Mouse (Mus musculus) lung, embryonic 14.5 days (tissue): ENCODE results near the gene Pex12. TPM values are rescaled to one million over a fixed set of nuclear protein-coding genes. Genes with fewer than 3 reads are reported as not detected.

Experiments used
- ATAC-seq: fragments of 200-750 bp; cut with Nextera tagmentation; 2 replicates; pipeline ENCODE4 v1.8.0; 2017; ENCODE audit warnings: mild to moderate bottlenecking, moderate TSS enrichment, moderate library complexity; ENCODE audit not compliant: insufficient read depth
- DNase-seq: peaks from one replicate; pipeline ENCODE4 v3.0.0-alpha.2; 2015
- H3K27ac ChIP-seq: fragments of 300-500 bp; sonication (generic); 2 replicates; pipeline ENCODE4 v1.5.1; 2014; ENCODE audit warnings: low read depth, mild to moderate bottlenecking, moderate library complexity
- H3K27me3 ChIP-seq: fragments of 300-500 bp; sonication (generic); 2 replicates; pipeline ENCODE4 v1.6.1; 2014; ENCODE audit warnings: low read length, control low read depth; ENCODE audit not compliant: insufficient read depth
- H3K36me3 ChIP-seq: fragments of 300-500 bp; sonication (generic); 2 replicates; pipeline ENCODE4 v1.6.1; 2014; ENCODE audit warnings: control low read depth; ENCODE audit not compliant: insufficient read depth
- H3K4me1 ChIP-seq: fragments of 300-500 bp; sonication (generic); 2 replicates; pipeline ENCODE4 v1.6.1; 2014; ENCODE audit warnings: antibody characterized with exemption, control low read depth; ENCODE audit not compliant: insufficient read depth
- H3K4me2 ChIP-seq: fragments of 300-500 bp; sonication (generic); 2 replicates; pipeline ENCODE4 v1.6.1; 2014; ENCODE audit warnings: mild to moderate bottlenecking
- H3K4me3 ChIP-seq: fragments of 300-500 bp; sonication (generic); 2 replicates; pipeline ENCODE4 v1.5.1; 2014; ENCODE audit warnings: low read depth, low read length
- H3K9ac ChIP-seq: fragments of 300-500 bp; sonication (generic); 2 replicates; pipeline ENCODE4 v1.6.1; 2014
- H3K9me3 ChIP-seq: fragments of 300-500 bp; sonication (generic); 2 replicates; pipeline ENCODE4 v1.6.1; 2016; ENCODE audit warnings: low read depth, low read length, control low read depth
- CTCF ChIP-seq: IDR thresholded peaks from 2 replicates; pipeline ENCODE4 v1.5.1; 2016; ENCODE audit warnings: antibody characterized with exemption, low read depth
- WGBS: fragments of 180-500 bp; shearing (Covaris S2); extraction: QIAGEN DNeasy Blood & Tissue Kit; methylation state at CpG from one replicate; pipeline ENCODE4 v1.1.7; 2014; 5-methylcytosine and 5-hydroxymethylcytosine counted together
- polyA plus RNA-seq: library from polyadenylated mRNA; unstranded; fragments of >200 nt; fragmentation: Nextera tagmentation; extraction: Ambion mirVana; gene quantifications from 2 replicates; pipeline ENCODE4 v1.2.1, GENCODE M21; 2014

The Pex12 gene
- polyA plus RNA-seq, 1 experiment from 2014 or later: 12.8 TPM

DNA sequence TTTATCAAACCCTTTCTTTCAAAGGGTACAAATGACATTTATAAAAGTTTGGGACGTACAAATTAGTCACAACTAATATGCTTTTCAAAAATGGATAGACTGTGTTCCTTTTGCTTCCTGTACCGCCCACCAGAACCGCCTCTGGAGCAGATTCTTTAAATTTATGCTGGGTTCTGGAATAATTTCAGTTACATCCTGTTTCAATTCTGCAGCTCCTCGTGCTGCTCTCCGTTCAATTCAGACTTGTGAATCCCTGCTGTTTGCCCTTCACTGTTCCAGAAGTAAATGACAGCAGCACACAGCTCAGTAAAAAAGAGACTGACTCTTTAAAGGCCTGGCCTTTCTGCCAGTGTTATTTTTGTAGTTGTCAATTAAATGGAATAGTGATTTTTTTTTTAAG lies 10.1 kb upstream of the Pex12 start:
- Histone ChIP-seq H3K9ac (no peak overlapping the region), H3K4me1 (no peaks in the 10 kb centered on the region), H3K27ac (no peak overlapping the region), H3K4me2 (no peak overlapping the region), H3K9me3 (no peaks in the 10 kb centered on the region), H3K4me3 (no peak overlapping the region), H3K27me3 (no peaks in the 10 kb centered on the region), H3K36me3 (peaks cover 31% of the 10 kb centered on the region)
- no peak for TF ChIP-seq CTCF
- 77% methylated on average over 5 of the region's 5 CpGs for whole genome bisulfite sequencing
- no peak for DNase-seq
- no peak for ATAC-seq

DNA sequence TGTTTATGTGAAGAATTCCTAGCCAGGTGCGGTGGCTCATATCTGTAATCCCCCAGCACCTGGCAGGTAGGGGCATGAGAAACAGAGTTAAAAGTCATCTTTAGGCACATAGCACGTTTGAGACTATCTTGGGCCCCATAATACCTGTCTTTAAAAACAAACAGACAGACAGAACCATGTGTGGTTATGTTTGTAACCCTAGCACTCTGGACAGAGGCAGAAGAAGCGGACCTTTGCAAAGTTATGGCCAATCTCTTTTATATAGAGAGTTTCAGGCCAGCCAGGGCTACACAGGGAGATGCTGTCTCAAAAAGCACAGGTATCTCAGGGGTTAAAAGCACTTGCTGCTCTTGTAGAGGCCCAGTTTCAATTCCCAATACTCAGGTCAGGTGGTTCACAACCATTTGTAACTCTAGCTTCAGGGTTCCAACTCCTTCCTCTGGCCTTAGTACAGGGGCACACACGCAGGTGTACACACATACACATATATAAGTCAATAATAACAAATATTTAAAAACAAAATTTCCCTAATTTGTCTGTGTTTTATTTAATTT lies 4.4 kb upstream of the Pex12 start:
- TF ChIP-seq CTCF: no peak
- Histone ChIP-seq H3K4me1 (no peaks in the 10 kb centered on the region), H3K4me2 (no peak overlapping the region), H3K36me3 (peaks cover 11% of the 10 kb centered on the region), H3K27ac (no peak overlapping the region), H3K27me3 (no peaks in the 10 kb centered on the region), H3K4me3 (no peak overlapping the region), H3K9ac (no peak overlapping the region), H3K9me3 (no peaks in the 10 kb centered on the region)
- DNase-seq (no peak), ATAC-seq (no peak)
- 70% methylated on average over 4 of the region's 4 CpGs for WGBS

GRCm38 (mm10) chr11:83304485-83304884 lies 2.1 kb upstream of the Pex12 start:
- Histone ChIP-seq H3K4me1 (no peaks in the 10 kb centered on the region), H3K4me2 (peak overlapping the region; percentile 70), H3K9me3 (no peaks in the 10 kb centered on the region), H3K27ac (no peak overlapping the region), H3K9ac (no peak overlapping the region), H3K36me3 (peaks cover 8% of the 10 kb centered on the region), H3K4me3 (no peak overlapping the region), H3K27me3 (no peaks in the 10 kb centered on the region)
- WGBS: 86% methylated on average over 2 of the region's 2 CpGs
- TF ChIP-seq CTCF: no peak
- DNase-seq: no peak
- no peak for ATAC-seq

DNA sequence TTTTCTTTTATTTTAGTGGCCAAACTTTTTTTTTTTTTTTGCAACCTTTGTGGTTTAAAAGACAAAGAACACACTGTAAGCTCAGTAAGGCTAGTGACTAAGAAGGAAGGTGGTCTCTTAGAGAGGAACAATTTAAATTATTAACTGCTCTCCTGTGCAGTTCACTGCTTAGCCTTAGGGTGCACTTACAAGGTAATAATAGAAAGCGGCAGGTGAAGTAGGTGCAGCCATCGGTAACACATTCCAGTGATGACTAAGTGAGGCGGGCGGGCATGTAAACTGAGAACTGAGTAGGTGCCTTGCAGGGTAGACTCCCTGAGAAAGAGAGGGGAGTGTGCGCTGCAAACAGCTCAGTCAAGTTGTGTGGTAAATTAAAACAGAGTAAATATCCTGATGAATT lies 1.4 kb upstream of the Pex12 start:
- peaks cover 5% of the 10 kb centered on the region for H3K36me3 ChIP-seq
- no peak overlapping the region for H3K27ac ChIP-seq
- no peaks in the 10 kb centered on the region for H3K4me1 ChIP-seq
- 47% methylated on average over 5 of the region's 5 CpGs for WGBS
- H3K4me2 ChIP-seq: peak overlapping the region; percentile 70
- ATAC-seq (no peak), DNase-seq (peak; percentile 39)
- no peaks in the 10 kb centered on the region for H3K9me3 ChIP-seq
- H3K4me3 ChIP-seq: peak overlapping the region; percentile 90
- no peaks in the 10 kb centered on the region for H3K27me3 ChIP-seq
- peak; percentile 28; the same call in 1 of the 2 replicates for TF ChIP-seq CTCF
- peak overlapping the region; percentile 93; the same call in 1 of the 2 replicates for H3K9ac ChIP-seq

DNA sequence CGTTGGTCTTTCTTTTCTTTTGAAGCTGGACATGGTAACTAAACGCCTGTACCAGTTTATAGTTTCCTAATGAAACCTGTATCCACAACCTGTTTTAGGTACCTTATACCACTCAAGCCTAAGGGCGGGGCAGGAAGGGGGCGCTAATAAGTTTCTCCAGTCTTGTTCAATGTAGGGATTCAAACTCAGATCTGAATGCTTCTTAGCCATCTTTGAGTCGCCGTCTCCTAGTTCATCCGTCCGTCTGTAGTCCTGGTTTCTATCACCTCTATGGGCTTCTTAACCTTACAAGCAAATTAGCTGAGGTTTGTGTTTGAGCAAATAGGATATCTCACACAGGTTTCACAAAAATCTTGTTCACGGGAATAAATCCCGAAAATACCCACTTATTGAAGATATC lies 262 bp downstream of the Pex12 start:
- Histone ChIP-seq H3K27me3 (no peaks in the 10 kb centered on the region), H3K4me2 (peak overlapping the region; percentile 70), H3K36me3 (peaks cover 4% of the 10 kb centered on the region; the same call in 1 of the 2 replicates), H3K9me3 (no peaks in the 10 kb centered on the region), H3K4me3 (peak overlapping the region; percentile 90), H3K4me1 (no peaks in the 10 kb centered on the region), H3K9ac (peak overlapping the region; percentile 93), H3K27ac (peak overlapping the region; percentile 97)
- WGBS: 9% methylated on average over 10 of the region's 10 CpGs
- DNase-seq (no peak), ATAC-seq (no peak)
- TF ChIP-seq CTCF: no peak

DNA sequence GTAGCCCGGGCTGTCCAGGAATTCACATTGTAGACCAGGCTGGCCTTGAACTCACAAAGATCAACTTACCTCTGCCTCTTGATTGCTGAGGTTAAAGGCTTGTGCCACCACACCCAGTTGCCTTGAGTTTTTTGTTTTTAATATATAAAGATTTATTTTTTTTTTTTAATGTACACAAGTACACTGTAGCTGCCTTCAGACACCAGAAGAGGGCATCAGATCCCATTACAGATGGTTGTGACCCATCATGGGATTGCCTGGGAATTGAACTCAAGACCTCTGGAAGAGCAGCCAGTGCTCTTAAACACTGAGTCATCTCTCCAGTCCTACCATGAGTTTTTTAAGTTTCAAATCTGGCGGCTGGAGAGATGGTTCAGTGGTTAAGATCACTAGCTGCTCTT lies 955 bp downstream of the Pex12 start:
- DNase-seq (no peak), ATAC-seq (no peak)
- no peaks in the 10 kb centered on the region for H3K4me1 ChIP-seq
- H3K4me3 ChIP-seq: peak overlapping the region; percentile 90; the same call in 1 of the 2 replicates
- no peak overlapping the region for H3K27ac ChIP-seq
- H3K9ac ChIP-seq: no peak overlapping the region
- WGBS: 64% methylated on average over 2 of the region's 2 CpGs
- TF ChIP-seq CTCF: peak; percentile 16; the same call in 1 of the 2 replicates
- H3K4me2 ChIP-seq: no peak overlapping the region
- no peaks in the 10 kb centered on the region for H3K9me3 ChIP-seq
- H3K27me3 ChIP-seq: no peaks in the 10 kb centered on the region
- peaks cover 11% of the 10 kb centered on the region; the same call in 1 of the 2 replicates for H3K36me3 ChIP-seq

DNA sequence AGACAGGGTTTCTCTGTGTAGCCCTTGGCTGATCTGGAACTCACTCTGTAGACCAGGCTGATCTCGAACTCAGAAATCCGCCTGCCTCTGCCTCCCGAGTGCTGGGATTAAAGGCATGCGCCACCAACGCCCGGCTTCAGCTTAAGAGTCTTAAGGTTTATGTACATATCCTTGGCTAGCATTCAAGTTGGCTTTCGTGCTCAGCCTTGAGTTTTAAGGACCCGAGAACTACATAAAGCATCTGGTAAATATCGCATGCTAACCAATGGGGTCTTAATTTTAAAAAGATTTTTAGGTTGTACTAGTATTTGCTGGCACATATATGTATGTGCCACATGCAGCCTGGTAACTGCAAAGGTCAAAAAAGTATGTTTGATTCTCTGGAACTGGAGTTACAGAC lies 2.7 kb downstream of the Pex12 start:
- no peaks in the 10 kb centered on the region for H3K4me1 ChIP-seq
- no peaks in the 10 kb centered on the region for H3K27me3 ChIP-seq
- DNase-seq (no peak), ATAC-seq (no peak)
- H3K36me3 ChIP-seq: peaks cover 26% of the 10 kb centered on the region
- no peak overlapping the region for H3K27ac ChIP-seq
- no peak for TF ChIP-seq CTCF
- peak overlapping the region; percentile 94; the same call in 1 of the 2 replicates for H3K4me2 ChIP-seq
- H3K4me3 ChIP-seq: no peak overlapping the region; the same call in 1 of the 2 replicates
- 85% methylated on average over 9 of the region's 9 CpGs for WGBS
- H3K9me3 ChIP-seq: no peaks in the 10 kb centered on the region
- H3K9ac ChIP-seq: no peak overlapping the region
